Mouse (Mus musculus) intestine, embryonic 16.5 days (tissue): Measurements from ENCODE around the gene Slc16a5. TPM values are rescaled to one million over a fixed set of nuclear protein-coding genes. Genes with fewer than 3 reads are reported as not detected.

Experiments used
- microRNA-seq: library from miRNA; unstranded; fragments of <30 nt; microRNA quantifications from one replicate; pipeline ENCODE4, GENCODE M21; 2016
- polyA plus RNA-seq: library from polyadenylated mRNA; unstranded; fragments of >200 nt; fragmentation: Nextera tagmentation; extraction: Ambion mirVana; gene quantifications from 2 replicates; pipeline ENCODE4 v1.2.1, GENCODE M21; 2015

The Slc16a5 gene
- polyA plus RNA-seq, 1 experiment from 2014 or later: 3.1 TPM

Small RNA genes within 50 kb of the gene (microRNA-seq; reads per million reads assigned to microRNA genes)
- not detected for gene Mir3968

Other genes starting within 250 kb of the Slc16a5 start
- gene Grin2c, start 195.2 kb upstream of the Slc16a5 start, polyA plus RNA-seq: 0.06 TPM in 1 of 2 replicates, not detected in the other
- gene Fdxr, start 185.4 kb upstream of the Slc16a5 start, polyA plus RNA-seq: 21.7 and 22.9 TPM in 2 replicates
- 1.2 and 1.5 TPM in 2 replicates for gene Fads6, start 164.8 kb upstream of the Slc16a5 start, polyA plus RNA-seq
- gene Otop2, start 155.3 kb upstream of the Slc16a5 start, polyA plus RNA-seq: 0.11 TPM in 1 of 2 replicates, not detected in the other
- gene Ush1g, start 140.4 kb upstream of the Slc16a5 start, polyA plus RNA-seq: 0.06 and 0.11 TPM in 2 replicates
- gene Otop3, start 127.7 kb upstream of the Slc16a5 start, polyA plus RNA-seq: 1.5 and 2.1 TPM in 2 replicates
- gene Hid1, start 94.7 kb upstream of the Slc16a5 start, polyA plus RNA-seq: 20.5 and 22.0 TPM in 2 replicates
- gene Cdr2l, start 80.6 kb upstream of the Slc16a5 start, polyA plus RNA-seq: 4.6 and 5.1 TPM in 2 replicates
- gene Mrpl58, start 58.7 kb upstream of the Slc16a5 start, polyA plus RNA-seq: 180 and 194 TPM in 2 replicates
- 985 and 1,025 TPM in 2 replicates for gene Atp5h, start 42.5 kb upstream of the Slc16a5 start, polyA plus RNA-seq
- gene Kctd2, start 42.3 kb upstream of the Slc16a5 start, polyA plus RNA-seq: 2.8 and 3.5 TPM in 2 replicates
- 1.1 and 1.4 TPM in 2 replicates for gene Trim80, start 21.9 kb upstream of the Slc16a5 start, polyA plus RNA-seq
- 8.0 and 9.2 TPM in 2 replicates for gene Armc7, start 13.2 kb downstream of the Slc16a5 start, polyA plus RNA-seq
- 166 and 174 TPM in 2 replicates for gene Nt5c, start 29.4 kb downstream of the Slc16a5 start, polyA plus RNA-seq
- gene Jpt1, start 51.9 kb downstream of the Slc16a5 start, polyA plus RNA-seq: 454 and 496 TPM in 2 replicates
- 581 and 669 TPM in 2 replicates for gene Sumo2, start 73.8 kb downstream of the Slc16a5 start, polyA plus RNA-seq
- gene Nup85, start 102.0 kb downstream of the Slc16a5 start, polyA plus RNA-seq: 115 and 134 TPM in 2 replicates
- gene Mrps7, start 141.5 kb downstream of the Slc16a5 start, polyA plus RNA-seq: 90.0 and 103 TPM in 2 replicates
- gene Gga3, start 141.6 kb downstream of the Slc16a5 start, polyA plus RNA-seq: 16.8 and 18.8 TPM in 2 replicates
- 33.5 and 34.5 TPM in 2 replicates for gene Mif4gd, start 150.5 kb downstream of the Slc16a5 start, polyA plus RNA-seq
- 30.3 and 31.3 TPM in 2 replicates for gene Slc25a19, start 165.8 kb downstream of the Slc16a5 start, polyA plus RNA-seq
- 67.1 and 73.1 TPM in 2 replicates for gene Grb2, start 246.1 kb downstream of the Slc16a5 start, polyA plus RNA-seq